Comparison of ENCODE assay signal across 18 mouse cellular contexts in genomic region chr5:66687737-66688136, GRCm38 (mm10). TPM values are rescaled to one million over a fixed set of nuclear protein-coding genes. Genes with fewer than 3 reads are reported as not detected.
"Had no signal": no experiment of that assay in that cellular context is flagged by ENCODE, and none has a peak within 500 bp of the region (broad histone marks: within the 10 kb centered on the region; RNA-seq: fewer than 3 reads in every experiment).

No protein-coding gene starts in this region.

- H3K27me3 ChIP-seq: midbrain, embryonic 12.5 days; neural tube, embryonic 12.5 days; stomach, embryonic 15.5 days had no signal

- H3K27ac ChIP-seq: midbrain, embryonic 10.5 days; midbrain, embryonic 12.5 days; neural tube, embryonic 12.5 days; stomach, embryonic 15.5 days; stomach, postnatal 0 days had no signal

- H3K36me3 ChIP-seq: stomach, embryonic 15.5 days had no signal

- H3K4me3 ChIP-seq: midbrain, embryonic 10.5 days; midbrain, embryonic 12.5 days; neural tube, embryonic 12.5 days; stomach, embryonic 15.5 days had no signal

- H3K9ac ChIP-seq: lung, embryonic 14.5 days; midbrain, embryonic 12.5 days; neural tube, embryonic 12.5 days; stomach, embryonic 15.5 days had no signal

- DNase-seq: lung, adult 18-20 months; lung, embryonic 14.5 days; lung, postnatal 10 days; lung, postnatal 4 days; midbrain, embryonic 14.5 days; right cerebral cortex, postnatal 14 days; thymus, adult 18-20 months; thymus, postnatal 14 days; thymus, postnatal 36 days had no signal

- H3K9me3 ChIP-seq: midbrain, embryonic 10.5 days; neural tube, embryonic 12.5 days; stomach, embryonic 15.5 days had no signal

- H3K4me1 ChIP-seq: neural tube, embryonic 12.5 days; stomach, embryonic 15.5 days had no signal

- ATAC-seq: midbrain, embryonic 16.5 days had no signal

- H3K4me2 ChIP-seq: lung, embryonic 14.5 days; midbrain, embryonic 12.5 days; neural tube, embryonic 12.5 days; stomach, embryonic 15.5 days had no signal

RNA-seq across cellular contexts. Expression of gene Uchl1, which starts 11.8 kb away (rescaled TPM):
- total RNA-seq: megakaryocyte, adult 5-6 weeks; monocyte, adult 5-6 weeks had no signal

RNA-seq across cellular contexts. Expression of gene Limch1, which starts 57.9 kb away (rescaled TPM):
- total RNA-seq: megakaryocyte-erythroid progenitor cell, adult 5-6 weeks; monocyte, adult 5-6 weeks had no signal
